Comparison of ENCODE assay signal across 9 mouse cellular contexts in the genomic region with DNA sequence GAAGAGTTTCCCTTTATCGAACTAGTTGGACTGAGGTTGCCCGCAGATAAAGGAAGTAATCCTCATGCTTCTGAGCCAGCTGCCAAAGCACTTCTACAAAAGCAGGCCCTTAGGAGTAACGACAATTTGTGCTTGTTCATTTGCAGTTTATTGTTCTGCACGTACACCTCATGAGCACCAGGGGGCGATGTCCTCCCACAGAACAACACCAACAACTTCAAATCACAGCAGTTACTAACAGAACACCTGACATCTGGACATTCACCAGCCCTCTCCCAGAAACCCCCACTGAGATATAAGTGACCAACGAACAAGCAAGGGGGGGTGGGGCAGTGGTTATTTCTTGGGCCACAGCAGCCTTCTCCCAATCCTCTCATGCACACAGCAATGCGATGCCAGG. TPM values are rescaled to one million over a fixed set of nuclear protein-coding genes. Genes with fewer than 3 reads are reported as not detected.
DNase-seq lines count a peak whose midpoint lies in the region; ATAC-seq lines count a peak whose summit lies in the region.
"Had no signal": no experiment of that assay in that cellular context is flagged by ENCODE, and none has a peak within 500 bp of the region (broad histone marks: within the 10 kb centered on the region; RNA-seq: fewer than 3 reads in every experiment).

No protein-coding gene starts in this region.

- H3K4me2 ChIP-seq in lung, embryonic 15.5 days: no peak overlapping the region
- H3K4me2 ChIP-seq in neural tube, embryonic 15.5 days: no peak overlapping the region

- H3K27ac ChIP-seq in lung, embryonic 15.5 days: peak overlapping the region; percentile 90
- no peak overlapping the region for H3K27ac ChIP-seq in neural tube, embryonic 15.5 days (replicated peaks)

- no peak overlapping the region for H3K4me3 ChIP-seq in lung, embryonic 15.5 days
- H3K4me3 ChIP-seq in neural tube, embryonic 15.5 days (replicated peaks): no peak overlapping the region

- H3K9me3 ChIP-seq in lung, embryonic 15.5 days: no peaks in the 10 kb centered on the region
- no peaks in the 10 kb centered on the region for H3K9me3 ChIP-seq in neural tube, embryonic 15.5 days (replicated peaks)

- intact Hi-C loops in heart, postnatal 36 days (cut with DNase I): loop anchor here (2.0 to 5.0 kb wide), 3 partner anchors 33 to 127 kb away; a partner anchor contains a TSS

- H3K27me3 ChIP-seq in lung, embryonic 15.5 days: no peaks in the 10 kb centered on the region
- no peaks in the 10 kb centered on the region for H3K27me3 ChIP-seq in neural tube, embryonic 15.5 days (replicated peaks)

- ATAC-seq in lung, embryonic 15.5 days (ENCODE audit: borderline replicate concordance, extremely low read depth, low FRiP score, low TSS enrichment): peak; percentile 19; the same call in 1 of the 2 replicates
- ATAC-seq in neural tube, embryonic 15.5 days (ENCODE audit: low FRiP score): peak; percentile 47; the same call in 1 of the 2 replicates

- H3K9ac ChIP-seq in lung, embryonic 15.5 days: no peak overlapping the region
- no peak overlapping the region for H3K9ac ChIP-seq in neural tube, embryonic 15.5 days (replicated peaks)

- peaks cover 13% of the 10 kb centered on the region for H3K4me1 ChIP-seq in lung, embryonic 15.5 days
- no peaks in the 10 kb centered on the region; the same call in 1 of the 2 replicates for H3K4me1 ChIP-seq in neural tube, embryonic 15.5 days

- peaks cover 19% of the 10 kb centered on the region for H3K36me3 ChIP-seq in lung, embryonic 15.5 days
- H3K36me3 ChIP-seq in neural tube, embryonic 15.5 days: peaks cover 27% of the 10 kb centered on the region

- peak; percentile 74 for DNase-seq in ES-CJ7 (ENCODE audit: low read depth, low spot score)
- DNase-seq in adrenal gland, postnatal 10 days: peak; percentile 71
- peak; percentile 52 for DNase-seq in embryo, embryonic 9.5 days (ENCODE audit: extremely low spot score)
- peak; percentile 58 to 68 for DNase-seq in heart, postnatal 36 days
- peak; percentile 67 to 77 for DNase-seq in kidney, postnatal 36 days
- DNase-seq in urinary bladder, postnatal 10 days (ENCODE audit: low spot score): no peak

- 25% methylated on average over 7 of the region's 7 CpGs for WGBS in lung, embryonic 15.5 days
- 26% methylated on average over 7 of the region's 7 CpGs for WGBS in neural tube, embryonic 15.5 days

RNA-seq across cellular contexts. Expression of a gene that starts 5.6 kb away (rescaled TPM):
- 10 to 100 TPM; 15.1 to 16.1 TPM for total RNA-seq in adrenal gland, postnatal 10 days (2021)
- 10 to 100 TPM in 1 of 2 experiments, 1 to 10 TPM in 1; 8.6 to 12.2 TPM for total RNA-seq in heart, postnatal 36 days (2021)
- polyA plus RNA-seq in lung, embryonic 15.5 days (2015; fragmentation: Nextera tagmentation; extraction: Ambion mirVana): 0.67 and 1.0 TPM in 2 replicates
- 0.61 and 0.88 TPM in 2 replicates for polyA plus RNA-seq in neural tube, embryonic 15.5 days (2015; fragmentation: Nextera tagmentation; extraction: Ambion mirVana)

RNA-seq across cellular contexts. Expression of a gene that starts 35.0 kb away (rescaled TPM):
- total RNA-seq in adrenal gland, postnatal 10 days (2021): 10 to 100 TPM; 22.5 to 24.4 TPM
- 1 to 10 TPM; 6.4 to 7.8 TPM for total RNA-seq in heart, postnatal 36 days (2021)
- polyA plus RNA-seq in lung, embryonic 15.5 days (2015; fragmentation: Nextera tagmentation; extraction: Ambion mirVana): 16.1 and 16.5 TPM in 2 replicates
- 34.1 and 34.5 TPM in 2 replicates for polyA plus RNA-seq in neural tube, embryonic 15.5 days (2015; fragmentation: Nextera tagmentation; extraction: Ambion mirVana)

RNA-seq across cellular contexts. Expression of a gene that starts 38.5 kb away (rescaled TPM):
- not detected for total RNA-seq in adrenal gland, postnatal 10 days (2021)
- not detected for total RNA-seq in heart, postnatal 36 days (2021)
- not detected in 2 replicates for polyA plus RNA-seq in lung, embryonic 15.5 days (2015; fragmentation: Nextera tagmentation; extraction: Ambion mirVana)
- polyA plus RNA-seq in neural tube, embryonic 15.5 days (2015; fragmentation: Nextera tagmentation; extraction: Ambion mirVana): not detected in 2 replicates
- total RNA-seq: layer of hippocampus, postnatal 25 days had no signal

RNA-seq across cellular contexts. Expression of a gene that starts 49.0 kb away (rescaled TPM):
- not detected for total RNA-seq in adrenal gland, postnatal 10 days (2021)
- total RNA-seq in heart, postnatal 36 days (2021): not detected
- polyA plus RNA-seq in lung, embryonic 15.5 days (2015; fragmentation: Nextera tagmentation; extraction: Ambion mirVana): not detected in 2 replicates
- not detected in 2 replicates for polyA plus RNA-seq in neural tube, embryonic 15.5 days (2015; fragmentation: Nextera tagmentation; extraction: Ambion mirVana)
- total RNA-seq: layer of hippocampus, postnatal 25 days had no signal
